Mouse (Mus musculus): ENCODE results near the gene Hoxa7. TPM values are rescaled to one million over a fixed set of nuclear protein-coding genes. Genes with fewer than 3 reads are reported as not detected.

The Hoxa7 gene
- polyA plus RNA-seq, 1 experiment from 2014 or later, result 14.9 TPM

- H3K27ac ChIP-seq, result no peak overlapping the region; the same call in 1 of the 2 replicates
- H3K36me3 ChIP-seq, result no peaks in the 10 kb centered on the region
- H3K27me3 ChIP-seq, result peaks cover 100% of the 10 kb centered on the region
- no peak overlapping the region for H3K9ac ChIP-seq
- H3K4me2 ChIP-seq, result peak overlapping the region; percentile 44
- H3K4me1 ChIP-seq (replicated peaks), result peaks cover 22% of the 10 kb centered on the region
- no peak for ATAC-seq (ENCODE audit: low FRiP score)
- H3K4me3 ChIP-seq, result peak overlapping the region; percentile 33
- 5% methylated on average over 23 of the region's 23 CpGs for WGBS
- no peaks in the 10 kb centered on the region for H3K9me3 ChIP-seq
Measured at GRCm38 (mm10) chr6:52217895-52218642, 3.6 kb downstream of the Hoxa7 start.

GRCm38 (mm10) chr6:52217459-52217768, 4.2 kb downstream of the Hoxa7 start:
- Histone ChIP-seq H3K9ac (no peak overlapping the region), H3K4me1 (replicated peaks) (peaks cover 28% of the 10 kb centered on the region), H3K36me3 (no peaks in the 10 kb centered on the region), H3K4me3 (peak overlapping the region; percentile 33), H3K4me2 (peak overlapping the region; percentile 44), H3K27ac (no peak overlapping the region), H3K9me3 (no peaks in the 10 kb centered on the region), H3K27me3 (peaks cover 100% of the 10 kb centered on the region)
- WGBS, result under 1% methylated on average over 24 of the region's 25 CpGs
- ATAC-seq (ENCODE audit: low FRiP score), result peak; percentile 46; the same call in 1 of the 2 replicates

GRCm38 (mm10) chr6:52216691-52217458, 4.8 kb downstream of the Hoxa7 start:
- whole genome bisulfite sequencing, result 2% methylated on average over 60 of the region's 60 CpGs
- H3K27me3 ChIP-seq, result peaks cover 100% of the 10 kb centered on the region
- H3K36me3 ChIP-seq, result no peaks in the 10 kb centered on the region

GRCm38 (mm10) chr6:52215771-52216535, 5.7 kb downstream of the Hoxa7 start:
- Histone ChIP-seq H3K27ac (peak overlapping the region; percentile 42), H3K4me2 (peak overlapping the region; percentile 34), H3K4me1 (replicated peaks) (peaks cover 32% of the 10 kb centered on the region), H3K9me3 (no peaks in the 10 kb centered on the region), H3K4me3 (peak overlapping the region; percentile 33), H3K27me3 (peaks cover 100% of the 10 kb centered on the region), H3K36me3 (no peaks in the 10 kb centered on the region), H3K9ac (0 out of 2 replicates have a peak overlapping the region, but pooled peaks have one; percentile 11)
- WGBS, result 2% methylated on average over 30 of the region's 30 CpGs
- no peak for ATAC-seq (ENCODE audit: low FRiP score)

More at GRCm38 (mm10) chr6:52216691-52217458, 4.8 kb downstream of the Hoxa7 start:
- H3K4me3 ChIP-seq, result peak overlapping the region; percentile 33
- peaks cover 33% of the 10 kb centered on the region for H3K4me1 ChIP-seq (replicated peaks)
- H3K27ac ChIP-seq, result peak overlapping the region; percentile 48; the same call in 1 of the 2 replicates
- H3K9ac ChIP-seq, result peak overlapping the region; percentile 63
- ATAC-seq (ENCODE audit: low FRiP score), result no peak
- no peaks in the 10 kb centered on the region for H3K9me3 ChIP-seq
- peak overlapping the region; percentile 44 for H3K4me2 ChIP-seq

GRCm38 (mm10) chr6:52215070-52215469, 6.6 kb downstream of the Hoxa7 start:
- H3K27me3 ChIP-seq, result peaks cover 99% of the 10 kb centered on the region
- no peaks in the 10 kb centered on the region for H3K9me3 ChIP-seq
- no peak for ATAC-seq (ENCODE audit: low FRiP score)
- peak overlapping the region; percentile 34; the same call in 1 of the 2 replicates for H3K4me2 ChIP-seq
- WGBS, result 14% methylated on average over 3 of the region's 3 CpGs
- no peaks in the 10 kb centered on the region for H3K36me3 ChIP-seq
- no peak overlapping the region for H3K4me3 ChIP-seq
- peaks cover 32% of the 10 kb centered on the region for H3K4me1 ChIP-seq (replicated peaks)
- H3K27ac ChIP-seq, result no peak overlapping the region
- no peak overlapping the region for H3K9ac ChIP-seq

GRCm38 (mm10) chr6:52214271-52214670, 7.4 kb downstream of the Hoxa7 start:
- no peak for ATAC-seq (ENCODE audit: low FRiP score)
- Histone ChIP-seq H3K9ac (no peak overlapping the region), H3K27ac (no peak overlapping the region), H3K27me3 (peaks cover 99% of the 10 kb centered on the region), H3K36me3 (no peaks in the 10 kb centered on the region), H3K4me3 (no peak overlapping the region), H3K4me2 (no peak overlapping the region), H3K4me1 (replicated peaks) (peaks cover 38% of the 10 kb centered on the region), H3K9me3 (no peaks in the 10 kb centered on the region)
- WGBS, result 24% methylated on average over 5 of the region's 5 CpGs

GRCm38 (mm10) chr6:52213119-52213986, 8.3 kb downstream of the Hoxa7 start, which contains the start of the genes Hoxa3 and Gm28308:
TSS of gene Hoxa3 (minus strand) at chr6:52213336.
TSS of gene Gm28308 (minus strand) at chr6:52213339.
- Histone ChIP-seq H3K27me3 (peaks cover 99% of the 10 kb centered on the region), H3K4me2 (peak within 1 kb of the TSS; percentile 64), H3K27ac (peak within 1 kb of the TSS; percentile 82), H3K4me3 (peak within 1 kb of the TSS; percentile 34), H3K9ac (peak within 1 kb of the TSS; percentile 49), H3K4me1 (replicated peaks) (peaks cover 47% of the 10 kb centered on the region), H3K36me3 (no peaks in the 10 kb centered on the region), H3K9me3 (no peaks in the 10 kb centered on the region)
- WGBS, result 6% methylated on average over 38 of the region's 38 CpGs
- no peak for ATAC-seq (ENCODE audit: low FRiP score)

- H3K4me2 ChIP-seq, result peak overlapping the region; percentile 64
- 1% methylated on average over 22 of the region's 22 CpGs for WGBS
- peak overlapping the region; percentile 82 for H3K27ac ChIP-seq
Measured at GRCm38 (mm10) chr6:52212556-52213118, 9.0 kb downstream of the Hoxa7 start.

GRCm38 (mm10) chr6:52211961-52212360, 9.7 kb downstream of the Hoxa7 start:
- peaks cover 99% of the 10 kb centered on the region for H3K27me3 ChIP-seq
- peak overlapping the region; percentile 34 for H3K4me3 ChIP-seq
- H3K36me3 ChIP-seq, result no peaks in the 10 kb centered on the region
- no peaks in the 10 kb centered on the region for H3K9me3 ChIP-seq
- 4% methylated on average over 13 of the region's 13 CpGs for WGBS
- peaks cover 43% of the 10 kb centered on the region for H3K4me1 ChIP-seq (replicated peaks)
- H3K4me2 ChIP-seq, result peak overlapping the region; percentile 64
- no peak for ATAC-seq (ENCODE audit: low FRiP score)
- H3K27ac ChIP-seq, result peak overlapping the region; percentile 82
- peak overlapping the region; percentile 49 for H3K9ac ChIP-seq

More at GRCm38 (mm10) chr6:52212556-52213118, 9.0 kb downstream of the Hoxa7 start:
- Histone ChIP-seq H3K4me1 (replicated peaks) (peaks cover 50% of the 10 kb centered on the region), H3K27me3 (peaks cover 99% of the 10 kb centered on the region), H3K9me3 (no peaks in the 10 kb centered on the region), H3K9ac (peak overlapping the region; percentile 49; the same call in 1 of the 2 replicates), H3K36me3 (no peaks in the 10 kb centered on the region), H3K4me3 (peak overlapping the region; percentile 34)
- no peak for ATAC-seq (ENCODE audit: low FRiP score)

GRCm38 (mm10) chr6:52211170-52211935, 10.3 kb downstream of the Hoxa7 start:
- 1% methylated on average over 37 of the region's 37 CpGs for WGBS
- H3K36me3 ChIP-seq, result no peaks in the 10 kb centered on the region
- no peaks in the 10 kb centered on the region for H3K9me3 ChIP-seq
- H3K27ac ChIP-seq, result peak overlapping the region; percentile 82
- peak; percentile 38; the same call in 1 of the 2 replicates for ATAC-seq (ENCODE audit: low FRiP score)
- H3K9ac ChIP-seq, result peak overlapping the region; percentile 63
- peaks cover 99% of the 10 kb centered on the region for H3K27me3 ChIP-seq
- H3K4me2 ChIP-seq, result peak overlapping the region; percentile 64
- peaks cover 40% of the 10 kb centered on the region for H3K4me1 ChIP-seq (replicated peaks)
- H3K4me3 ChIP-seq, result peak overlapping the region; percentile 34
